Mouse (Mus musculus): ENCODE measurements around the gene Hist1h1b. TPM values are rescaled to one million over a fixed set of nuclear protein-coding genes. Genes with fewer than 3 reads are reported as not detected.

The Hist1h1b gene
- polyA plus RNA-seq (2017; shearing (Covaris generic)): 0.97 TPM

DNA sequence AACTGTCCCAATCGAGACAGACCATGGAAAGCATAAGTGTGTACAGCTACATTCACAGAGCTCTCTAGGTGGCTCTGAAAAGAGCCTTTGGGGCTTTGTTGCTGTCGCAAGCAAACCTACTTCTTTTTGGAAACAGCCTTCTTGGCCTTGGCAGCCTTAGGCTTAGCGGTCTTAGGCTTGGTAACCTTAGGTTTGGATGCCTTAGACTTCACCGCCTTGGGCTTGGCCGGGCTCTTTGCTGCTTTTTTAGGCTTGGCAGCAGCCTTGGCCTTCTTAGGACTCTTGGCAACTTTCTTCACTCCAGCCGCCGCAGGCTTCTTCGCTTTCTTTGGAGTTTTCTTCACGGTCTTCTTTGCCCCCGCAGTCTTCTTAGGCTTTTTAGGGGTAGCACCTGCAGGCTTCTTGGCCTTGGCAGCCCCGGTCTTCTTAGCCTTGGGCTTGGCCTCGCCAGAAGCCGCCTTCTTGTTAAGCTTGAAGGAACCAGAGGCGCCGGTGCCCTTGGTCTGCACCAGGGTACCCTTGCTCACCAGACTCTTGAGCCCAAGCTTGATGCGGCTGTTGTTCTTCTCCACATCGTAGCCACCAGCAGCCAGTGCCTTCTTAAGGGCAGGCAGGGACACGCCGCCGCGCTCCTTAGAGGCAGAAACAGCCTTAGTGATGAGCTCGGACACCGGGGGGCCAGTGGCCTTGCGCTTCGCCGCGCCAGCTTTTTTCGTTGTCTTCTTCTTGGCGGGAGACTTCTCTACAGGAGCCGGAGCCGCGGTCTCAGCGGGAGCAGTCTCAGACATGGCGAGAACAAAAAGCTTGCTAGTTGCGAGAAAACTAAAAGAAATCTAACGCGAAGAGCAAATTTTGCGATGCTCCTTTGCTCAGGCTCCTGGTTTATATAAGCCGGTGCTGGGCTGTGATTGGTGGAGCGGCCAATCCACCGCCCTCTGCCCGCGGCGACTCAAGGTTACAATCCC, at the start of gene Hist1h1b:
Gene Hist1h1b, minus strand, starts transcription at position 859 of the 965 bp plus-strand sequence.

GRCm38 (mm10) chr13:21811539-21811938, 31.1 kb upstream of the Hist1h1b start, which contains the start of gene Hist1h4m:
Gene Hist1h4m, plus strand, starts transcription at chr13:21811746.

GRCm38 (mm10) chr13:21810073-21810472, 29.6 kb upstream of the Hist1h1b start, which contains the start of the genes Hist1h2bq and Hist1h2ao:
Gene Hist1h2bq, minus strand, starts transcription at chr13:21810197.
Gene Hist1h2ao, plus strand, starts transcription at chr13:21810465.

DNA sequence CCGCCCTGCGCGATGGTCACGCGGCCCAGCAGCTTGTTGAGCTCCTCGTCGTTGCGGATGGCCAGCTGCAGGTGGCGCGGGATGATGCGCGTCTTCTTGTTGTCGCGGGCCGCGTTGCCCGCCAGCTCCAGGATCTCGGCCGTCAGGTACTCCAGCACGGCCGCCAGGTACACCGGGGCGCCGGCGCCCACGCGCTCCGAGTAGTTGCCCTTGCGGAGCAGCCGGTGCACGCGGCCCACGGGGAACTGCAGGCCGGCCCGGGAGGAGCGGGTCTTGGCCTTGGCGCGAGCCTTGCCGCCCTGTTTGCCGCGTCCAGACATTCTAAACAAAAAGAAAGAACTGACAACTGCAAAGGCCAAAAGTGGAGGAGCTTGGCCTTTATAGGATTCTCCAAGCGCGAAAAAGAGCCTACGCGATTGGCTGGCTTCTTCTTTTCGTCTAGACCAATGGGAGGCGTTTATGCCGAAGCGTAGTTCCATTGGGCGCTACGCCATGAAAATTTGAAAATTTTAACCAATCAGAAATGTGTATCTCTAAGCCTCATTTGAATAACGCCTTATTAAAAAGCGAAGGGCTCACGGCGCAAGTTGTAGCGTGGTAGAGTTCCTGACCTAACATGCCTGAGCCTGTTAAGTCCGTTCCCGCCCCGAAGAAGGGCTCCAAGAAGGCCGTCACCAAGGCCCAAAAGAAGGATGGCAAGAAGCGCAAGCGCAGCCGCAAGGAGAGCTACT, 6.6 kb upstream of the Hist1h1b start, which contains the start of the genes Hist1h2an and Hist1h2bp:
Gene Hist1h2an, minus strand, starts transcription at position 320 of the 731 bp plus-strand sequence.
Gene Hist1h2bp, plus strand, starts transcription at position 563 of the 731 bp plus-strand sequence.

GRCm38 (mm10) chr13:21783255-21783617, 2.8 kb upstream of the Hist1h1b start, which contains the start of gene Hist1h3i:
Gene Hist1h3i, minus strand, starts transcription at chr13:21783370.

DNA sequence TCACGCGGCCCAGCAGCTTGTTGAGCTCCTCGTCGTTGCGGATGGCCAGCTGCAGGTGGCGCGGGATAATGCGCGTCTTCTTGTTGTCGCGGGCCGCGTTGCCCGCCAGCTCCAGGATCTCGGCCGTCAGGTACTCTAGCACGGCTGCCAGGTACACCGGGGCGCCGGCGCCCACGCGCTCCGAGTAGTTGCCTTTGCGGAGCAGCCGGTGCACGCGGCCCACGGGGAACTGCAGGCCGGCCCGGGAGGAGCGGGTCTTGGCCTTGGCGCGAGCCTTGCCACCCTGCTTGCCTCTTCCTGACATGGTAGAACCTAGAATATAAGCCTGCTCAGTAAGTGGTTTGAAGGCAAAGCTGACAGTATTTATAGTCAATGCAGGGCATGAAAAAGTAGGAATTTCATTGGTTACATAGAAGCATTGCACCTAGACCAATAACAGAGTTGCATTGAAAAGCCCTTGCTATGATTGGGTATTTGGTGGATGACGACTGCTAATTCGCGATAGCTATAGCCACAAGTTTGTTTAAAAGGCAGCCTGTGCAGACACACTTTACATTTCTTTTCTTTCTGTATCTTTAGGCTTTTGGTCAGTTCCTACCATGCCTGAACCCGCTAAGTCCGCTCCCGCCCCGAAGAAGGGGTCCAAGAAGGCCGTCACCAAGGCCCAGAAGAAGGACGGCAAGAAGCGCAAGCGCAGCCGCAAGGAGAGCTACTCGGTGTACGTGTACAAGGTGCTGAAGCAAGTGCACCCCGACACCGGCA, 26.7 kb downstream of the Hist1h1b start, which contains the start of the genes Hist1h2ak and Hist1h2bn:
Gene Hist1h2ak, minus strand, starts transcription at position 304 of the 762 bp plus-strand sequence.
Gene Hist1h2bn, plus strand, starts transcription at position 600 of the 762 bp plus-strand sequence.

GRCm38 (mm10) chr13:21750159-21751017, 30.0 kb downstream of the Hist1h1b start, which contains the start of gene Hist1h4k:
Gene Hist1h4k, minus strand, starts transcription at chr13:21750505.

DNA sequence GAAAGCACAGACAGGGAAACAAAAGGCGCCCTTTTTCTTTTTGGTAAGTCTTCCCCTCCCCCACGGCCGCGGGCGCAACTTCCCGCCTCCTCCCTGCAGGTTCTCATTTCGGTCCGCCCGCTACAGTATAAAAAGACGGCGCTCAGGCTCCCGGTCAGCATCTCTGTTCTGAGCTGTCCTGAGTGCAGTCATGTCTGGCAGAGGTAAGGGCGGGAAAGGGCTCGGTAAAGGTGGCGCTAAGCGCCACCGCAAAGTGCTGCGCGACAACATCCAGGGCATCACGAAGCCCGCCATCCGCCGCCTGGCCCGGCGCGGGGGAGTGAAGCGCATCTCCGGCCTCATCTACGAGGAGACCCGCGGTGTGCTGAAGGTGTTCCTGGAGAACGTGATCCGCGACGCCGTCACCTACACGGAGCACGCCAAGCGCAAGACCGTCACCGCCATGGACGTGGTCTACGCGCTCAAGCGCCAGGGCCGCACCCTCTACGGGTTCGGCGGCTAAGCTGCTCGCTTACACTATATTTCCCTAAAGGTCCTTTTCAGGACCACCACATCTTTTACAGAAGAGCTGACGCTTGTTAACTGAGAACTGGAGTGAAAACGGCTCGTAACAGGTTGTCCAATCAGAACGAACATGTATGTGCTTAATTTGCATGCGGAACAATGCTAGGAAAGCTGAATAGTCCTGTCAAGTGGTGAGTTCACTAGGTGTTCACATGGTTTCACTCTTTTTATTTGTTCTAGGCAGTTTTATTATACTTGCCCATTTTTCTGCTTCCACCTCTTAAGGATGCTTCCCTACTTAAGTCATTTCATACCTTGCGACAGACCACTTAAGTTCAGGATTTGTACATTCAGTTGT, 45.3 kb downstream of the Hist1h1b start, which contains the start of gene Hist1h4j:
Gene Hist1h4j, plus strand, starts transcription at position 159 of the 862 bp plus-strand sequence.

Other genes starting within 250 kb of the Hist1h1b start
- 3.1 TPM for gene Zkscan8, start 249.5 kb downstream of the Hist1h1b start, polyA plus RNA-seq (2017; shearing (Covaris generic))
- gene Olfr1366, start 237.8 kb downstream of the Hist1h1b start, polyA plus RNA-seq (2017; shearing (Covaris generic)): 0.11 TPM
- not detected for gene Olfr1535, start 220.7 kb downstream of the Hist1h1b start, polyA plus RNA-seq (2017; shearing (Covaris generic))
- gene Olfr1364, start 198.9 kb downstream of the Hist1h1b start, polyA plus RNA-seq (2017; shearing (Covaris generic)): not detected
- gene Olfr1362, start 166.6 kb downstream of the Hist1h1b start, polyA plus RNA-seq (2017; shearing (Covaris generic)): not detected
- not detected for gene Olfr11, start 138.1 kb downstream of the Hist1h1b start, polyA plus RNA-seq (2017; shearing (Covaris generic))
- not detected for gene Olfr1361, start 117.2 kb downstream of the Hist1h1b start, polyA plus RNA-seq (2017; shearing (Covaris generic))
- gene Olfr1360, start 103.2 kb downstream of the Hist1h1b start, polyA plus RNA-seq (2017; shearing (Covaris generic)): not detected
- gene Olfr1359, start 82.5 kb downstream of the Hist1h1b start, polyA plus RNA-seq (2017; shearing (Covaris generic)): not detected
- not detected for gene Hist1h2bl, start 64.5 kb downstream of the Hist1h1b start, polyA plus RNA-seq (2017; shearing (Covaris generic))
- not detected for gene Hist1h2ai, start 64.2 kb downstream of the Hist1h1b start, polyA plus RNA-seq (2017; shearing (Covaris generic))
- 1.7 TPM for gene Hist1h3h, start 63.0 kb downstream of the Hist1h1b start, polyA plus RNA-seq (2017; shearing (Covaris generic))
- gene Hist1h2bm, start 58.6 kb downstream of the Hist1h1b start, polyA plus RNA-seq (2017; shearing (Covaris generic)): not detected
- gene Hist1h4j, start 45.6 kb downstream of the Hist1h1b start, polyA plus RNA-seq (2017; shearing (Covaris generic)): 1.1 TPM
- gene Hist1h4k, start 30.1 kb downstream of the Hist1h1b start, polyA plus RNA-seq (2017; shearing (Covaris generic)): 10.0 TPM
- gene Hist1h2ak, start 26.8 kb downstream of the Hist1h1b start, polyA plus RNA-seq (2017; shearing (Covaris generic)): 4.1 TPM
- 2.5 TPM for gene Hist1h2bn, start 26.5 kb downstream of the Hist1h1b start, polyA plus RNA-seq (2017; shearing (Covaris generic))
- gene Hist1h3i, start 2.7 kb upstream of the Hist1h1b start, polyA plus RNA-seq (2017; shearing (Covaris generic)): 1.9 TPM
- 2.3 TPM for gene Hist1h2an, start 6.6 kb upstream of the Hist1h1b start, polyA plus RNA-seq (2017; shearing (Covaris generic))
- gene Hist1h2bp, start 6.8 kb upstream of the Hist1h1b start, polyA plus RNA-seq (2017; shearing (Covaris generic)): not detected
- gene Hist1h2bq, start 29.6 kb upstream of the Hist1h1b start, polyA plus RNA-seq (2017; shearing (Covaris generic)): 6.5 TPM
- 14.0 TPM for gene Hist1h2ao, start 29.8 kb upstream of the Hist1h1b start, polyA plus RNA-seq (2017; shearing (Covaris generic))
- 29.9 TPM for gene Hist1h4m, start 31.1 kb upstream of the Hist1h1b start, polyA plus RNA-seq (2017; shearing (Covaris generic))
- 31.0 TPM for gene Hist1h4n, start 51.6 kb upstream of the Hist1h1b start, polyA plus RNA-seq (2017; shearing (Covaris generic))
- 68.0 TPM for gene Hist1h2ap, start 52.9 kb upstream of the Hist1h1b start, polyA plus RNA-seq (2017; shearing (Covaris generic))
- gene Hist1h2br, start 53.1 kb upstream of the Hist1h1b start, polyA plus RNA-seq (2017; shearing (Covaris generic)): 6.1 TPM
- 0.66 TPM for gene Zfp184, start 164.5 kb upstream of the Hist1h1b start, polyA plus RNA-seq (2017; shearing (Covaris generic))
- gene Pom121l2, start 200.6 kb upstream of the Hist1h1b start, polyA plus RNA-seq (2017; shearing (Covaris generic)): not detected
- gene Prss16, start 229.1 kb upstream of the Hist1h1b start, polyA plus RNA-seq (2017; shearing (Covaris generic)): 0.34 TPM